Mouse (Mus musculus): ENCODE measurements at regions not wholly inside any gene's neighbourhood (a gene's known extent, or its start where the extent isn't known, plus 50 kb on each side); places are given as distances from the start of the nearest gene placed in this dataset.

DNA sequence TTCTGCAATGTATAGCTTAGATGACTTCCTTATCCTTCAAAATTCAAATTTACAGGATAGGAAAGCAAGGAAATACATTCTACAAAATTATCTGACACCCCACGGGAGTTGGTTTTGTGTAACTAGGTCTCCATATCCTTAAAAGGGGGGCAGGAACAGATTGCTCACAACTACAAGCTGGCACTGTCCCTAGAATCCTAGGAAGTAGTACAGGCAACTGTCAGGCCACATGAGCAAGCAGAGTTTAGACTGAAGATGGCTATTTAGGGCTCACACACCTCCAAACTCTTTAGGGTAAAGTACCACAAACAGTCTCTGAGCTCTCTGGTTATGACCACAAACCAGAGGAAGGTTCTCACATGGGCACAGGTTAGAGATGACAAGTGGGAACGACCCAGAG is 273.5 kb upstream of the 4930412O13Rik start:
- ATAC-seq (ENCODE audit: insufficient number of reproducible peaks, insufficient read depth, low FRiP score, low TSS enrichment): no peak
- H3K9me3 ChIP-seq: no peaks in the 10 kb centered on the region
- H3K4me1 ChIP-seq: no peaks in the 10 kb centered on the region
- WGBS: 86% methylated on average over 2 of the region's 2 CpGs
- H3K27ac ChIP-seq: no peak overlapping the region
- no peaks in the 10 kb centered on the region for H3K27me3 ChIP-seq
- H3K4me3 ChIP-seq: no peak overlapping the region
- no peaks in the 10 kb centered on the region for H3K36me3 ChIP-seq
- no peak overlapping the region for H3K9ac ChIP-seq
- no peak overlapping the region for H3K4me2 ChIP-seq (replicated peaks)

DNA sequence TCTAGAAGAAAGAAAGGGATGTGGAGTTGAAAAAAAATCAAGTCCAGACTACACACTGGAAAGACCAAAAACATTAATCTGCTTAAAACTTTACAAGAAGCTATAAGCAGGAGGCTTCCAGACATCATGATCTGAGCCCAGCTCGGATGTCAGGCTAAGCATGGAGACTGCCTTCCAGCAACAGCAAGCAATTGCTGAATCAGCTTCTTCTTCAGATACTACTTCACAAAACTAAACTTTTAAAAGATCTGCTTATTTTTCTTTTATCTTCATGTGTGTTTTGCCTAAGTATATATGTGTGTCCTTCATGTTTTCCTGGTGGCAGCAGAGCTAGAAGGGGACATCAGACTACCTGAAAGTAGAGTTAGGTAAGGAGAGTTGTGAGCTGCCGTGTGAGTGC is 266.6 kb upstream of the 4930412O13Rik start:
- Histone ChIP-seq H3K4me3 (no peak overlapping the region), H3K27ac (no peak overlapping the region), H3K4me1 (no peaks in the 10 kb centered on the region), H3K9me3 (no peaks in the 10 kb centered on the region), H3K4me2 (replicated peaks) (no peak overlapping the region), H3K36me3 (no peaks in the 10 kb centered on the region), H3K9ac (no peak overlapping the region), H3K27me3 (no peaks in the 10 kb centered on the region)
- no peak for ATAC-seq (ENCODE audit: insufficient number of reproducible peaks, insufficient read depth, low FRiP score, low TSS enrichment)
- 64% methylated on average over 2 of the region's 2 CpGs for WGBS

DNA sequence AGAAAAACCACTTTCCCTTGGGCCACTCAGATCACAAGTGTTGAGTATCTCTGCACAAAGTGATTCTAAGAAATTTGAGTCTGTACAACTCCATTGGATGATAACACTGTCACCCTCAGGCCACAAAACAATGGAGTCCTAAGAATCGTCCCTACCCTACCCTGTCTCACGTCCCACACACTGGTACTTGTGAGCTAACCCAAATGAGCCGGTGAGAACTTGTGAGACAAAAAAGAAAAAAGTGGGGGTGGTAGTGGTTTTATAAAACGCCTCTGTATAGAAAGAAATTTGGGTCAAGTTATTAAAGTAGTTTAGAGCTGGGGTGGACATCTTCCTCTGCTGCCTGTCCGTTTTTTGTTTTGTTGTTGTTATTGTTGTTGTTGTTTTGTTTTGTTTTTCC is 264.8 kb upstream of the 4930412O13Rik start:
- H3K4me3 ChIP-seq: no peak overlapping the region
- no peaks in the 10 kb centered on the region for H3K36me3 ChIP-seq
- no peak overlapping the region for H3K9ac ChIP-seq
- H3K27ac ChIP-seq: no peak overlapping the region
- 62% methylated on average over 5 of the region's 5 CpGs for WGBS
- H3K4me2 ChIP-seq (replicated peaks): no peak overlapping the region
- H3K4me1 ChIP-seq: no peaks in the 10 kb centered on the region
- no peaks in the 10 kb centered on the region for H3K27me3 ChIP-seq
- ATAC-seq (ENCODE audit: insufficient number of reproducible peaks, insufficient read depth, low FRiP score, low TSS enrichment): no peak
- H3K9me3 ChIP-seq: no peaks in the 10 kb centered on the region

DNA sequence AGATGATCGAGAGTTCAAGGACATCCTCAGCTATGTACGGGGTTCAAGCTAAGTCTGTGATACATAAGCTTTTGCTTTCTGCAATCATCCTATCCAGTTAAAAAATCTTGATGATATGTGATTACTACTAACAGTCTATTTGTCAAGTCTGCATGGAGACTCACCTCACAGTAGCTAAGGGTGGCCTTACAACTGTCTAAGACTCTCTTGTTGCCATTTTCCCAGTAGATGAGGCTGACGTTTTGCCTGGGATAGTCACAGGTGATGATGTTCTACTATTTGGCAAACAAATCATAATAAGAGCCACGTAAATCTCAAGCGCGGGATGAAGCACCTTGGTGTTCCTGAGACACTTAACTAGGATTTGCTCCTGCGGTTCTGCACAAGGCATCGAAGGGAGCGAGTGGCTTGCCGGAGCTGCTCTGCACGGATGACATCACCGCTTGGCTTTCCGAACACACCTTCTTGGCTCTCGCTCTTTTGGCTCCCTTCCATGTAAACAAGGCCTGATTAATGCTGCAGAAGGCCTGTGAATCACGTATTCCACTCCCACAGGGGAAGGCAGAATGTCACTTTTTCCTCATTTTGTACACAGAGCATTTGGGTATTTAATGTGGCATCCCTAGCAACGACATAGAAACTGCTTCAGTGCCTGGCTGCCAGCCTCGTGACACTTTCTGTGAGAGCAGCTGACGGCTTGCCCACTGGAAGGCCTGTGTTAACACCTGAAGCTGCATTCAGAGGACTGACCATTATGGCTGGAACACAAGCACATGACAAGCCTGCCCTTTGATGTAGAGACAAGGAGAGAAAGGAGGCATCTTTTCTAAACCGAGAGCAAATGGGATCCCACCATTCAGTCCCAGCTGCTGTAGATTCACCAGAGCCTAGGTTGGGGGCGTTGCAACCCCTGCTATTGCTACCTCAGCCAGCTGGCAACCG is 260.5 kb upstream of the 4930412O13Rik start:
- WGBS: 77% methylated on average over 21 of the region's 21 CpGs
- H3K4me3 ChIP-seq: no peak overlapping the region
- no peaks in the 10 kb centered on the region for H3K4me1 ChIP-seq
- no peaks in the 10 kb centered on the region for H3K27me3 ChIP-seq
- no peak overlapping the region for H3K4me2 ChIP-seq (replicated peaks)
- no peak overlapping the region for H3K27ac ChIP-seq
- no peaks in the 10 kb centered on the region for H3K9me3 ChIP-seq
- ATAC-seq (ENCODE audit: insufficient number of reproducible peaks, insufficient read depth, low FRiP score, low TSS enrichment): no peak
- no peak overlapping the region for H3K9ac ChIP-seq
- no peaks in the 10 kb centered on the region for H3K36me3 ChIP-seq

DNA sequence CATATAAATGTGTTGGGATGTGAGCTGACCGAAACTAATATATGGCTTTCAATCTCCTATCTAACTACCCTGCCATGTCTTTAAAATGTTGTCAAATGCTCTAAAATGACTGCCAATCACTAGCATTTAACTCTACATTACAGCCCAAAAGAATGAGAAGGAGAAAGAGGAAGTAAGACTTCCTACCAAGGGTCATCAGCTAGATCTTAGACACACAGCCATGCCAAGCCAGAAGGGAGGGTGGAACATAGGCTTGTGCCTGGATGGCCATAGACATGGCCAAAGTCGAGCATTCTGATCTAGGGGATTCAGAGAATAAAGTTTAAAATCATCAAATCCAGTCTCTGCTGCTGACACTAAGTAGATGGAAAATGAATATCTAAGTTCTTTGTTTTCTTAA is 257.4 kb upstream of the 4930412O13Rik start:
- H3K9me3 ChIP-seq: no peaks in the 10 kb centered on the region
- no peak overlapping the region for H3K27ac ChIP-seq
- H3K4me1 ChIP-seq: no peaks in the 10 kb centered on the region
- ATAC-seq (ENCODE audit: insufficient number of reproducible peaks, insufficient read depth, low FRiP score, low TSS enrichment): no peak
- no peak overlapping the region for H3K4me3 ChIP-seq
- 90% methylated on average over 2 of the region's 2 CpGs for WGBS
- no peak overlapping the region for H3K4me2 ChIP-seq (replicated peaks)
- no peaks in the 10 kb centered on the region for H3K27me3 ChIP-seq
- H3K36me3 ChIP-seq: no peaks in the 10 kb centered on the region
- no peak overlapping the region for H3K9ac ChIP-seq

DNA sequence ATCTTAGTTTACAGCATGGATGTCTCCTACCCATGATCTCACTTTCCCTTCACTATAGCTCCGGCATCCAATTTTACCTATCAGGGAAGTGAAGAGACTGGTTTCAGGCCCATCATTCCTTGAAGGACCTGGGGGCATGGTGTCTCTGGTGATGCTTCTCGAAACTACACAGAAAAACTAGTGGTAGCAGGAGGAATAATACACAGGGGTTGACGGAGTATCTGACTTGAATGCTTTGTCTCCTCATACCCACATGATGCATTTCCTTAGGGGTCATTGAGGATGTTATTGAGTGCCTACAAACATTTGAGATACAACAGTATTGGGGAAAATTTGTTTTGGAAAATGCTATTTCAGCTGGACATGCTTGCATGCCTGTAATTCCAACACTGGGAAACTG is 253.0 kb upstream of the 4930412O13Rik start:
- 0 out of 2 replicates have a peak, but pooled peaks cover 6% of the 10 kb centered on the region for H3K4me1 ChIP-seq
- no peak overlapping the region for H3K27ac ChIP-seq
- H3K9me3 ChIP-seq: no peaks in the 10 kb centered on the region
- no peak overlapping the region for H3K4me2 ChIP-seq (replicated peaks)
- no peaks in the 10 kb centered on the region for H3K36me3 ChIP-seq
- no peaks in the 10 kb centered on the region for H3K27me3 ChIP-seq
- no peak overlapping the region for H3K9ac ChIP-seq
- ATAC-seq (ENCODE audit: insufficient number of reproducible peaks, insufficient read depth, low FRiP score, low TSS enrichment): no peak
- 83% methylated on average over 3 of the region's 3 CpGs for WGBS
- H3K4me3 ChIP-seq: no peak overlapping the region

DNA sequence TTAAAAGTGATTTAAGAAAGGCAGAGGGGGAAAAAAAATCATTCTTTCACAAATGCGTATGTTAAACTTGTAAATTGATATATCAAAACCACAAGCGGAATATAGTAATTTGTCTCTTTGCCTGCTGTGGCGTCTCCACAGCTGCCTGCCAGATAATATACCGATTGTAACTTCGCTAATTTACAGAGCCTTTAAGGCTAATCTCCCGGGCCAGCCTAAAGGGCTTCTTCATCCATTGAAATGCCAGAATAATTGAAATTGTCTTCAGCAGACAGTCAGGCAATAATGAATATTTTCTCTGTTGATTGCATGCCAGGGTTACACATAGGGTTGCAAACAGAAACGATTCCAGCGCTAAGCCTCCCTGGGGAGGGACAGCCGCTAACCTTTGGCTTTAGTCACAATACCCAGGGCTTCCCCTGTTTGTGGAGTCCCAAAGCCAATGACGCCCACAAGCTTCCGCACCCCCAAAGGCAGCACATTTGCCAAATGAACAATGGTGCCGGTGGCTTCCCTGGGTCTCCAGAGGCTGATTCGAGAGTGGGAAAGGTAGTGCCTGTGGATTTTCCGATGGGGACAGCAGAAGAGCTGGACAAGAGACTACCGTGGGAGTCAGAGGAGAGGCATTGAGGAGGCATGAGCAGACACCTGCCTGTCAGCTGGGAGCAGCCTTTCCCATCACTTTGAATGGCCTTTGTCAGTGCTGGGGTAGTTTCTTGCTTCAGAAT is 248.2 kb upstream of the 4930412O13Rik start:
- H3K36me3 ChIP-seq: no peaks in the 10 kb centered on the region
- H3K4me2 ChIP-seq (replicated peaks): peak overlapping the region; percentile 36
- WGBS: 20% methylated on average over 15 of the region's 15 CpGs
- peaks cover 3% of the 10 kb centered on the region; the same call in 1 of the 2 replicates for H3K27me3 ChIP-seq
- H3K27ac ChIP-seq: no peak overlapping the region
- H3K9ac ChIP-seq: no peak overlapping the region
- no peaks in the 10 kb centered on the region for H3K9me3 ChIP-seq
- 0 out of 2 replicates have a peak, but pooled peaks cover 10% of the 10 kb centered on the region for H3K4me1 ChIP-seq
- no peak for ATAC-seq (ENCODE audit: insufficient number of reproducible peaks, insufficient read depth, low FRiP score, low TSS enrichment)
- no peak overlapping the region for H3K4me3 ChIP-seq

DNA sequence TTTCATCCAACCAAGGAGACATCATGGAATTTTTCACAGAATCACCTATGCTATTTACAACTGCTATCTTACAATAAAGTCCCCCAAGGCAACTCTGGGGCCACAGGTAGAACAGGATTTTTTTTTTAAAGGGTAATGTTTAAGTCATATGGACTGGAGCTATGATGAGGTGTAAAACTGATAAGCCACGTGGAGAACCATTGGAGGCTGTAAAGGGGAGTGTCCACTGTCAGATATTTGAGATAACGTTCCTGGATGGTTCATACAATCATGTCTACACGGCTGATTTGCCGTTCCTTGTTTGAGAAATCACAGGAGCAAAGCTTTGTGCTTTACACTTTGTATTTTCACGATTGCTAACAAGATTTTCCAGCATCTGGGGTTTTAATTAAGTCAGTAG is 241.8 kb upstream of the 4930412O13Rik start:
- Histone ChIP-seq H3K36me3 (no peaks in the 10 kb centered on the region), H3K27me3 (0 out of 2 replicates have a peak, but pooled peaks cover 3% of the 10 kb centered on the region), H3K9me3 (no peaks in the 10 kb centered on the region), H3K4me3 (no peak overlapping the region), H3K9ac (no peak overlapping the region), H3K4me2 (replicated peaks) (no peak overlapping the region), H3K27ac (no peak overlapping the region), H3K4me1 (no peaks in the 10 kb centered on the region)
- 57% methylated on average over 5 of the region's 5 CpGs for WGBS
- ATAC-seq (ENCODE audit: insufficient number of reproducible peaks, insufficient read depth, low FRiP score, low TSS enrichment): no peak

DNA sequence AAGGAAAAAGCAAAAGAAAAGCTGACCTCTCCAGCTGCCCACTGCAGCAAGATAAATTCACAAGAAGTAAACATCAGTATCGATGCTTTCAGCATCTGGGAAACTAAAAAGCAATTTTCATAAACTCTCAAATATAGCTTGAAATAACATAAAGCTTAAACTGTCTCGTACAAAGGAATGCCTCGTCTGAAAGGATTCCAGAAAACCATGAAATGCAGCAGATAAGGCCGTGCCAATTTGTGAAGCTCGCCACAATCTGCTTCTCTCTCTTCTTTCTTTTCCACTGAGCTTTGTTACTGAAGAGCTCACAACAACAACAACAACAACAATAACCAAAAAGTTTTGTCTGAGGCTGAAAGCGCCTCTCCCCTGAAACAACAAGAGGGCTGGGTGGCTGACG is 239.4 kb upstream of the 4930412O13Rik start:
- no peak overlapping the region for H3K9ac ChIP-seq
- H3K27me3 ChIP-seq: 0 out of 2 replicates have a peak, but pooled peaks cover 3% of the 10 kb centered on the region
- H3K4me1 ChIP-seq: no peaks in the 10 kb centered on the region
- no peak overlapping the region for H3K27ac ChIP-seq
- H3K9me3 ChIP-seq: no peaks in the 10 kb centered on the region
- no peak overlapping the region for H3K4me2 ChIP-seq (replicated peaks)
- 61% methylated on average over 7 of the region's 7 CpGs for WGBS
- no peak overlapping the region for H3K4me3 ChIP-seq
- no peak for ATAC-seq (ENCODE audit: insufficient number of reproducible peaks, insufficient read depth, low FRiP score, low TSS enrichment)
- H3K36me3 ChIP-seq: no peaks in the 10 kb centered on the region

DNA sequence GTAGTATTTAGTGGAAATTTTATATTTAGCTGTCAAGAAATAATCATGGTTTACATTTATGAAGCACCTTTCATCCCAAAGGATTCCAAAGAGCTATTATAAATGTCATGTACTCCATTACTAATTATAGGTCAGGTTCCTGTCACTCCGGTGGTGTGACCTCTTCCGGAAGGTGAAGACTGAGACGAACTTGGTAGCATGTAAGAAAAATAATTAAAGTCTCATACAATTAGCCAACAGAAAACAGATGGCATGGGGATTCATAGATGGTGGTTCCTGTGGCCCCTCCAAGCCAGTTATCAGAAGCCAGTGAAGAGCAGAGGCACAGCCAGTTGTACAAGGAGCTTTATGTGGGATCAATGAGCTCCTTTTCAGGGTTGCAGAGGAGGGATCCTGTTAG is 238.6 kb upstream of the 4930412O13Rik start:
- Histone ChIP-seq H3K36me3 (no peaks in the 10 kb centered on the region), H3K9ac (no peak overlapping the region), H3K9me3 (no peaks in the 10 kb centered on the region), H3K4me2 (replicated peaks) (no peak overlapping the region), H3K4me3 (no peak overlapping the region), H3K4me1 (no peaks in the 10 kb centered on the region), H3K27ac (no peak overlapping the region), H3K27me3 (0 out of 2 replicates have a peak, but pooled peaks cover 3% of the 10 kb centered on the region)
- ATAC-seq (ENCODE audit: insufficient number of reproducible peaks, insufficient read depth, low FRiP score, low TSS enrichment): no peak
- WGBS: 30% methylated on average over 3 of the region's 3 CpGs

DNA sequence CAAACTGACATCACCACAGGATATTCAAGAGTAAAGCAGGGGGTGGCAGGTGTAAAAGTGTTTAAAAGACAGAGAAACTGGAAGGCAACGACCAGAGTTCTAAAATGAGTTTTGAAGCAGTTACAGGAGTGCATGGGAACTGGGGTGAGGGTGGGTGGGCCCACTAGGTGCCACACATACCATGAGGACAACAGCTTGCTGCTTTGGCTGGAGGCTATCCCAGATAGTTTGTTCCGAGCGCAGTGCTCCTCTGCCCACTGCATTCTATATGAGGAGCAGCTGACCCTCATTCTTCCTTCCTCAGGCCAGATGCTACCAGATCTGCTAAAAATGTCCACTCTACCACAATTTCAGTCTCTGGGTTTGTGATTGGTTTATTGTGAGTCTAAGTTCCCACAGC is 234.6 kb upstream of the 4930412O13Rik start:
- 57% methylated on average over 3 of the region's 3 CpGs for whole genome bisulfite sequencing
- no peaks in the 10 kb centered on the region for H3K36me3 ChIP-seq
- no peaks in the 10 kb centered on the region for H3K9me3 ChIP-seq
- no peaks in the 10 kb centered on the region for H3K27me3 ChIP-seq
- ATAC-seq (ENCODE audit: insufficient number of reproducible peaks, insufficient read depth, low FRiP score, low TSS enrichment): no peak
- no peaks in the 10 kb centered on the region for H3K4me1 ChIP-seq
- H3K4me2 ChIP-seq (replicated peaks): no peak overlapping the region
- no peak overlapping the region for H3K4me3 ChIP-seq
- H3K27ac ChIP-seq: no peak overlapping the region
- H3K9ac ChIP-seq: no peak overlapping the region

DNA sequence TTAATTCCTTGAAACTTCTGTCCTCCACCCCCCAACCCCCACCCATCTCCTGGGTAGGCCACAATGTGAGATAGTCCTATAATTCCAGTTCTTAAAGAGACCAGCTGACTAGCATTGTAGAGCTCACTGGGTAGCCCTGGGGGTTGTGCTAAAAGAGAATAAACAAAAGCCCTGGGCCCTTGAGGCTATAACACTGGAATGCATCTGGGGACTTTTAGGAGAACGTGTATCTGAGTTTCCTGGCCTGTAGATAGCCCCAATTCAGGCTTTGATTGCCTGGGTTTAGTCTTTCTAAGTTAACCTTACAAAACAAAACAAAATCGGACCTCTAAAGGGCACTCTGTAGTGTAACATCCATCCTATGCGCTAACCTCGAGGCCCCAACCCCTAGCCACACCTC is 234.1 kb upstream of the 4930412O13Rik start:
- Histone ChIP-seq H3K9ac (no peak overlapping the region), H3K4me2 (replicated peaks) (no peak overlapping the region), H3K36me3 (no peaks in the 10 kb centered on the region), H3K4me3 (no peak overlapping the region), H3K4me1 (no peaks in the 10 kb centered on the region), H3K9me3 (no peaks in the 10 kb centered on the region), H3K27me3 (no peaks in the 10 kb centered on the region), H3K27ac (no peak overlapping the region)
- no peak for ATAC-seq (ENCODE audit: insufficient number of reproducible peaks, insufficient read depth, low FRiP score, low TSS enrichment)
- WGBS: 16% methylated on average over 4 of the region's 4 CpGs
